Mouse (Mus musculus) c-Kit-positive CD71-positive TER-119-positive erythroid progenitor cells, embryonic 14.5 days (primary cell): ENCODE results near the gene Zmiz1.

ENCODE experiments used
- DNase-seq: peaks from one replicate; pipeline ENCODE4 v3.0.0-alpha.2; 2013; ENCODE audit warnings: low spot score

Zmiz1 gene

DNA sequence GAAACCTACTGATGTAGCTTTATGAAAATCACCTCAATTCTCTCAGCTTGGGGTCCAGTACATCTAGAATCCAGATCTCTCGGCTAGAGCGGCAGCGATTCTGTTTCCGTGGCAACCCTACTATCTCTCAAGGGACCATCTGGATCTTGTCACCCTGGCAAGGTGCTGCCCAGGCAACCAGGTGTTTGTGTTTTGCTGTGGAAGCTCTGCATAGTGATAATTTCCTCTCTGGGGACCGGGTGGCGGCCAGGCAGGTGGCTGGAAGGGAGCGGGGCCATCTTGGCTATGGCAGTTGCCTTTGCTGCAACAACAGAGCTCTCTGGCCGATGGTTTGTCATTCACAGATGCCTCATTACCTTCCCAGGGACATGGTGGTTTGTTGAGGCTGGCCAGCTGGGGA lies 134.9 kb downstream of the Zmiz1 start:
- DNase-seq, result no peak

DNA sequence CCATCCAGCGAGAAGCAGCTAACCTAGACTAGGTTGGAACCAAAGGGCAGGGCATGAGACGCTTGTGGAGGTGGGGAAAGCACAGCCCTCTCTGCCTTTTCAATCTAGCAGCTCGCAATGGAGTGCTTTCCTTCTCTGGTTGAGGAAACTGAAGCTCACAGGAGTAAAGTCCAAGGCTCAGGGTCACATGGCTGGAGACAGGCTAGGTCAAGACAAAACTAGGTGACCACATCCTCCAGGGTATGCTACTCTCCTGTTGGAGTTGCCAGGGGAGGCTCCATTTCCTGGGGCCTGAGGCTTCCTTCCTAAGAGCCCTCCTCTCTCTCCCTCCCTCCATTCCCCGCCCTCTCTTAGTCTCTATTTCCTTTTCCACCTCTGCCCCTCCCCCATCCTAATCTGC lies 135.6 kb downstream of the Zmiz1 start:
- no peak for DNase-seq

DNA sequence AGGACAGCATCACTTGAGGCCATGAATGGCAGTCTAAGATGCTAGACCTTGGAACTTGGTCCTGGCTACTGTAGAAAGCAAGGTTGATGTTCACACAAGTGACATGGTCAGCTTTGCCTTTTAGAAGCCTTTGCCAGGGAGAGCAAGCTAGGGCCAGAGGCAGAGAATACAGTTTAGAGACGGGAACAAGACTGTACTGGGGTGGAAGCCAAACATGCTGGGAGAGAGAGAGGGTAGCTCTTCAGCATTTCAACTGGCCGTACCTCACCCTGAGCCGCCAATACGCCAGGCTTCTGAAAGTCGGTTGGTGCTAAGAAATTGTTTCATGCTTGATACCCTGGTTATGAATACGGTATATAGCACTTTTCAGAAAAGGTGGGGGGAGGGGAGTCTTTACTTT lies 140.0 kb downstream of the Zmiz1 start:
- no peak for DNase-seq

DNA sequence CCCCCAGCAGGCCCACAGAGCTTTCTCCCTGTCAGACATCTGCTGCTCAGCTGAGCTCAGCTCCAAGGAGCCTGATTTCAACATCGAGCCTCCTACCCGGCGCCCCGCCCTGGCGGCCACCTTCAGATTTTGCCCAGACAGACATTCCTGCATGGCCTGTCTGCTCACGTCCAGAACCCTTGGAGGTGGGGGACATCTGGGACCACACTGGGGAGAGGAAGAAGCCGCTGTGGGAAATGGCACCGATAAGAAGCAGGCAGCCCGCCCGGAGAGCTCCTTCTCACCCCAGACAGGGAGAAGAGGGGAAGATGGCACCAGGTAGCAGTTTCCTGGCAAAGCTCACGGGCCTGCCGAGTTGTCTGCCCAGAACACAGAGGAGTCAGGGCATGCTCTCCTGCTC lies 140.9 kb downstream of the Zmiz1 start:
- no peak for DNase-seq

DNA sequence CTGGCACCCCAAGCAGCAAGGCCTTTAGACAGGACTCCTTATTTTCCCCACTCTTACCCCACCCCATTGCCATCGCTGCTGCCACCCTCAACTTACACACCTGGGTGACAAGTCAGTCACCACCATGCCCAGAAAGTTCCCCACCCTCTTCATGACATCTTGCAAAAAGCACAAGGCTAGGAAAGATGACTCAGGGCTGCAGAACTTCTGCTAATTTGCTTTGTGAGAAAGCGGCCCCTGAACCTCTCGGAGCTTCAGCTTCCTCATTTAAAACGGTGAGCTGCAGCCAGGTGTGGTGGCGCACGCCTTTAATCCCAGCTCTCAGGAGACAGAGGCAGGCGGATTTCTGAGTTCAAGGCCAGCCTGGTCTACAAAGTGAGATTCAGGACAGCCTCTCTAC lies 141.4 kb downstream of the Zmiz1 start:
- no peak for DNase-seq

DNA sequence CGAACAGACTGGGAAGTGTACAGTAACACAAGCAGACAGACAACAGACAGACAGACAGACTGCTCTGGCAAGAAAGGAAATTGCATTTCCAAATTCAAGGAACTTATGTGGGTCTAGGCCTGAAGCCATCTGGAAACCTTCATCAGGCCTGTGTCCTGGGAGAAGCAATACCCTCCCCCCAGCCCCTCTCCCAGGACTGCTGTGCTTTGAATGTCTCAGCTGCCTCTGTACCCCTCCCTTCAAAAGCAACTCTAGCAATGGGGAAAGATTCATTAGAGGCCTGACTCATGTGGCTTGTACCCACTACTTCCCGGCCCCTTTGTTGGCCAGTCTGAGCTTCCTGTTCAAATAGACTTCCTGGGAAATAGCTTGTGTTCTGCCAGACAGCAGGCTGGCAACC lies 142.0 kb downstream of the Zmiz1 start:
- DNase-seq, result no peak

DNA sequence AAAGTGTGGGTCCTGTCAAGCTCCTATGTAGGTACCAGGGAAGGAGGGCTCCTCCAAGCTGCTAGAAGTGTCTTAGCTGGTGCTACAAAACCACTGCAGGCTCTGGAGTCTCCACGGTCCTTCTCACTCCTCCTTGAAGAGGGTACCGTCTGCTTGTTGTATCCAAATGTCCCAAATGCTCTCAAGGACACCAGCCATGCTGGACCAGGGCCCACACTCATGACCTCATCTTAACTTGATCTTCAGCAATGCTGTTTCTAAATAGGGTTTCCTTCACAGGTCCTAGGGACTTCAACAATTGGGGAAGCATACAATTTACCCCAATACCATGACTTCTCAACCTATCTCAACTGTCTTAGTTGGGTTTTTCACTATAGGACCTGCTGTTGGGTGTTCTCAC lies 143.0 kb downstream of the Zmiz1 start:
- no peak for DNase-seq

DNA sequence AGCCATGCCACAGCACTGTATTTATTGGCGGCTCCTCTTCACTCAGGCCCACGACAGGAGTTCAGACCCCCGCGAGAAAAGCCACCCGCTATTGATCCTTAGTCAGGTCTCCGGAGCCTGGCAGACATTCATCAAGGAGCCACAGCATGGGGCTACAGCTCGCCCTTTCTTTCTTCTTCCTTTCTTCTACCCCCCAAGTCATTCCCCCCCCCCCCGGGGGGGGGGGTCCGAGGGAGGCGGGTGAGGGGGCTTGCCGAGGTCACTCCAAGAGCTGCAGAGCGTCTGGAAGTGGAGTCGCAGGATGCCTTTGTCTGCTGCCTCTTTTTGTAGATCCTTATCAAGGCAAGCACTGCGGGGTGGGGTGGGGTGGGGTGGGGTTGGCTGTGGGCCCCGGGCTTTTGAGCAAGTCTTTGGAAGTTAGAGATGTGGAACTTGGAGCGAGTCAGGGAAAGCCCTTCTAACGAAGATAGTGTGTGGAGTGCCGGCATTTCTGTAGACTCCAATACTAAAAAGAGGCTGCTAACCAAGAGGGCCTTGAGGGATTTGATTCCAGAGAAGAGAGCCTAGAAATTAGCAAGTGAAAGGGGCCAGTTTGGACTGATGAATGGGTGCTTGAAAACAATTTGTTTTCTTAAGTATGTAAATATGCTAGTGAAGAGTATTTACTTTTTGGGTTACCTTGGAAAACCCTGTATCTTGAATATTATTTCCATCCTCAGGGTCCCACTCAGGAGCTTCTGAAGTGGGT lies 145.6 kb downstream of the Zmiz1 start:
- DNase-seq, result no peak

DNA sequence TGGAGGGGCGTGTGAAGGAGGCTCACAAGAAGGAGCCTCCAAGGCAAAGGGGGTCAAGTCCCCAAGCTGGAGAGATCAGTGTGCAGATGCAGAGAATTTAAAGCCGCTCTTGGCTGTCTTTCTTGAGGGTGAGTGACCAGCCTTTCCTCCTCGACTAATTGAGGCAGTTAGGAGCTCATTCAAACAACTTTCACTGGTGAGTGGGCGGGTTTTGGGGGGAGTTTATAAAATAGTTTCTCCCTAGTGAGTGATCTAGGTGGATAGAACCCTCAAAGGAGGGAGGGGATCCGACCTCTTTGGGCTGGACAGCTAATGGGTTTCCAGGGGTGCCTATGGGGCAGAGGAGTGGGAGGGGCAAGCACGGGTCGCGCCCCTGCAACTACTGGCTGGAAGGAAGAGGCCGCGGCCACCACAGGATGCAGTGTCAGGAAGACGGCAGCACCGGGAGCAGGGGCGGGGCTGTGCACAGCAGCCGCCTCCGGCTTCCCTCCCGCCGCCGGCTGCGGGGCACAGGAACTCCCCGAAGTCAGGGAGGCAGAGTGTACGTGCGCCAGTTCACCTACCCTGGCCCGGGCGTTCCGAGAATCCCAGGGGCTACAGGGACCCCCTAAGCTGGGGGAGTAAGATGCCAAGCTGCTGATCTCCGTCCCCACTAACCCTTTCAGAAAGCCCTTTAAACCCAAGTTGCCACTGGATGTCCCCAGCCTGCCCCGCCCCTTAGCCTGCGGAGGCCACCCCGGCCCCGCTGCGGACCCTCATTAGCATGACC lies 147.6 kb downstream of the Zmiz1 start:
- DNase-seq, result no peak

DNA sequence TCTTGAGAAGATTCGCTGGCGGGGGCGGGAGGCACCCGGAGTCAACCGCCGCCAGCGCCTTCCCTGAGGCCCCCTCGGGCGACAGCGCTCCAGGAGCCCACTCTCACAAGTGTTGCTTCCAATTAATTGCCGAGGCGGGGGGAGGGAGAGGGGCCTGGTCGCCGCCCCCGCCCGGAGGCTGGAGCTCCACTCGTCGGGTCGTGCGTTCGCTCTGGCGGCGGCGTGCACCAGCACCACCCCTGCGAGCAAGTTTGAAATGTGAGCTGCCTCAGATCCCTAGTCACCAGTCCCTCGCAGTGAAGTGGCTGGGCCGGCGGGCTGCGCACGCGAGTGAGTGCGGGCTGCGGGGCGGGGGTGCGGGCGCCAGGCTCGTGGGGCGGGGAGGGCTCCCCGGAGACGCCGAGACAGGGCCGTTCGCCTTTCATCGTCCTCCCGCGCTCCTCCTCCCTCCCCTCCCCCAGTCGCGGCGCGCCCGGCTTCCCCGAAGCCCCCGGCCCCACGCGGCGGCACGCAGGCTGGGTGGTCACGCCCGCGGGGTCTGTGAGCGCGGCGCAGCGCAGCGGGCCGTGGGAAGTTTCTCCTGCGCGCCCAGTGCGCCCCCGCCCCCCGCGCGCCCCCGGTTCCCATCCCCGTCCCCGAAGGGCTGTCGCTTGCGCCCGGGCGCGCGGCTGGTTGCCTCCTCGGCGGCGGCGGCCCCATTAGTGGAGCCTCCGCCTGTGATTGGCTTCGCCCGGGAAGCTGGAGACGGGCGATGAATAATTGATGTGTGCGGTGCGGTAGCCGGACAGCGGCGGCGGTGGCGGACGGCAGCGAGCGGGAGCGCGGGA lies 148.4 kb downstream of the Zmiz1 start:
- DNase-seq, result no peak

DNA sequence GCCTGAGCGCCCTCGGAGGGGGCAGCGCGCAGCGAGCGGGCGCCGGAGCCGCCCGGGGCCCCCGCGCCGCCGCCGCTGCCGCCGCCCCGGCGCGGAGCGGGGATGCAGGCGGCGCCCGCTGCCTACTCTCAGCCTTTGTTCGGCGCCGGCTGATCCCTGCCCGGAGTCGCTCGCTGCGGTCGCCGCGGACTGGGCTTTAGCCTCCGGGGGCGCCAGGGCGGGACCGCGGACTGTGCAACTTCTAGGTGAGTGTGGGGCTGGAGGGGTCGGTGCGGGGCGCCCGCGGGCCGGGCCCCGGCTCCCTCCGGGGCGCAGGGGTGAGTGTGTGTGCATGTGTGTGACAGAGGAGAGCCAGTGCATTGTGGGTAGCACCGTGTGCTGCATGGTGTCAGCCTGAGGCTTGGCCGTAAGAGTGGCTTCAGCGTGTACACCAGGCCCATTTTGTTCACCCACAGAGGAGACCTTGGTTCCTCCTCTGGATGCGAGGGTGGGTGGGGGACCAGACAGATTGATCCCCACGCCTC lies 149.0 kb downstream of the Zmiz1 start:
- no peak for DNase-seq

DNA sequence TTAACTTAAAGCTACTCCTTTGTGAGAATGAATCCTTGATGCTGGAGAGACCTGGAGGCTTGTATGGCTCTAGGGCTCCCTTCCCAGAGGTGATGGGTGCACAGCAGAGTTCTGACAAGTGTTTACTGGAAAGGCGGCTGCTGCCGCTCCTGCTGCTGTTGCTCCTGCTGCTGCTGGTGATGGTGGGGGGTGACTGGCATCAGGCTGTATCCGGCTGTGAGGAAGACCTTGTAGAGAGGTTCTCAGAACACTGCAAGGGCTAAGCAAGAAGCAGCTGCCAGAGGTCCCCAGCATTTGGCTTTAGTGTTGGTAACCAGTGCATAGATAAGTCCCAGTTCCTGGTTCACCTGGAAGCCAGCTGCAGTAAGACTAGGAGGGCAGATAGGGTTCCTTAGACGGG lies 149.6 kb downstream of the Zmiz1 start:
- DNase-seq, result no peak

DNA sequence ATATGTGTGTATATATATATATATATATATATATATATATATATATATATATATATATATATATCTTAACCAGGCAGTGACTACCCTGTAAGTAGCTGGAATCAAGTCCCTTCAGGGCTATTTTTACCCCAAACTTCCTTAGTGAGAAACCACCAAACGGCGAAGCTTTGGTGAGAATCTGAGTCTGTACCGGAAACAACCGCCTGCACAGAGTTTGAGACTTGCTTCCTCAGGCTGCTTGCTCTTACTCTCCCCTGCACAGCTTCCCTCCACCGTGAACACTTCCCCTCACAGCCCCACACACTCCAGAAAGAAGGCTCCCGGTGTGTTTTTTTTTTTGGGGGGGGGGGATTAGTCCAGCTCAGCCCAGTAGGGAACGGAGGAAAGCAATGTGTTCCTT lies 150.4 kb downstream of the Zmiz1 start:
- DNase-seq, result no peak

DNA sequence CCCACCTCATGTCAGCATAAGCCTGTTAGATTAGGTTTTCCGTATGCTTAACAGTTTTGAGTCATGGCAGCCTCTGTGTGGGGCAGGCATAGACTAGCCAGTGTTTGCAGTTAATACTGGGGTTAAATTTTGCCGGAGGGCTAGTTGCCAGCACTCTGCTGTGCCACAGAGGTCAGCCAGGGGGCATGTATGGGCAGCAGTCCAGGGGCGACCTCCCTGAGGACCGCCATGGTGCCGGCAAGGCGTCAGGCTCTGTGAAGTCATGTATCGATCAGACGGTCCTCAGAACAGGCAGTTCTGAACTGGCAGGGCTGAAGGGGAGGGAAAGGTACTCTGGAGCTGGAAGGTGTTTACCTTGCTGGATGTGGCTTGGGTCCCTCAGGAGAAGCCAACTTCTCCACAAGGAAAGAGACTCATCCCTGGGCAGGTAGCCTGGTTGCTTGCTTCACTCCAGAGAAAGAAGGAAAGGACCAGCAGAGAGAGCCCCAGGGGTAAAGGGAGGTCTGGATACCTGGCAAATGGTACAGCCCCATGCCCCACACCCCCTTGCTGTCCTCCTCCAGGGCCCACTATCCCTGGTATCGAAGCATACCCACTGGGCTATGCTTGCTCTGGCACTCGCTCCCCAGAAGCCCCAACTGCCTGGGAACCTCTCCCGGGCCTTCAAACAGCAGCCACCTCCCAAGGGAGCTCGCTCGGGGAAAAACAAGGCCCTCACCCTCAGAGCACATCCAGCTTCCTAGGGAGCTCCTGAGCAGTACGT lies 151.6 kb downstream of the Zmiz1 start:
- no peak for DNase-seq

DNA sequence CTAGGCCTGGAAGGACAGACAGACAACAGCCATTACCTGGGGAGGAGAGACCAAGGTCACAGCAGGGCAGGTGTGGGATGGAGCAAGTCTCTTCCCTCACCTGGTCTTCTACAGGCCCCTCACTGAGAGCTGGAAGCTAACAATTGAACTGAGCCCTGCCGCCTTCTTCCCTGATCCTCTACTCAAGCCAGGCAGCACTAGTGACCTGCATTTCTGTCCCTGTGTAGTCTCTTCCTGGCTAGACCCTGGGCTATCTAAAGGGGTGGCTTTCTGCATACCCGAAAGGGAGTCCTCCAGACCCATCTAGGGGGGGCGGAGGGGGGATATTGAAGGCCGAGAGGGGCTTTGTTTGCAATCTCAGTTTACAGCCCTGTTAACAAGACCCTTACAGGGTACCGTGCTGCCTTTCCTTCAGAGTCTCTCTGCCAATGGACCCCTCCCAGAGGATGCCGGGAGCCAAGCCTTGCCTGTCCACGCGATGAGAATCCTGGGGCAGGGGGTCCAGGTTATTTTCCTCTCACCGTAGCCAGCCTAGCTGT lies 152.2 kb downstream of the Zmiz1 start:
- DNase-seq, result no peak

DNA sequence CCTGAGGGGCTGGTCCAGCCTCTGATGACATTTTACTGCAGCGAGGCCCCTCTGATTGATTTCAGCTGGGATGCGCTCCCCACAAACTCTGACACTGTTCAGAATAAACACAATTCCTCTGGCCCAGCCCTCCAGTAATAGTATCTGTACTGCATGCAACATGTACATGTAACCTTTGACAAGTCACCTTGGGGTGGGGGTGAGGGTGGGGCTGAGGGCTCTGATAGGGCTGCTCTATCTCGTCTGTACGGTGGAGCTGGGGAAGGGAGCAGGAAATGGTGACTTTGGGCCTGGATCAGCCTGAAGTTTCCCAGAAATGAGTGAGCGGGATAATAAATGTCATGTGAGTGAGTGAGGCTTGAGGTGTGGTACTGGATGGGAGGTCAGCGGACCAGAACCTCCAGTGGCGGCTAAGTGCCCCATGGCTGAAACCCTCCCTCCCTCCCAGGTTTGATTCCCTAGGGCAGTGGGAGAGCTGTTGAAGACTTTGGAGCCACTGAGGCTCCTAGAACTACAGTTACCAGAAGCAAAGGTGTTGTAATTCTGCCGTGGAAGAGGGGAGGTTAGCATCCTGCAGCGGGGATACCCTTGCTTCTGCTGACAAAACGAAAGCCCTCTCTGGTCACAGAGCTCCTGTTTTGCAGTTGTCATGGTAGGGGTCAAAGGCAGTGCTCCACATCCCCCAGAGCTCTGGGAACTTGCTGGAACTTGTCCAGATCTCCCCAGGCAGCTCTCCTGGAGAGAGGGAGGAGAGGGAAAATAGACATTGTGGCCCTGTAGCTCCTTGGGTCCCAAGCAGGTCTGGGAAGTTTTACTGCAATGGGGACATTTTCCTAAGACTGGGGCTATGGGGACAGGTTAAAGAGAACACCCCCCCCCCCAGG lies 153.1 kb downstream of the Zmiz1 start:
- no peak for DNase-seq

DNA sequence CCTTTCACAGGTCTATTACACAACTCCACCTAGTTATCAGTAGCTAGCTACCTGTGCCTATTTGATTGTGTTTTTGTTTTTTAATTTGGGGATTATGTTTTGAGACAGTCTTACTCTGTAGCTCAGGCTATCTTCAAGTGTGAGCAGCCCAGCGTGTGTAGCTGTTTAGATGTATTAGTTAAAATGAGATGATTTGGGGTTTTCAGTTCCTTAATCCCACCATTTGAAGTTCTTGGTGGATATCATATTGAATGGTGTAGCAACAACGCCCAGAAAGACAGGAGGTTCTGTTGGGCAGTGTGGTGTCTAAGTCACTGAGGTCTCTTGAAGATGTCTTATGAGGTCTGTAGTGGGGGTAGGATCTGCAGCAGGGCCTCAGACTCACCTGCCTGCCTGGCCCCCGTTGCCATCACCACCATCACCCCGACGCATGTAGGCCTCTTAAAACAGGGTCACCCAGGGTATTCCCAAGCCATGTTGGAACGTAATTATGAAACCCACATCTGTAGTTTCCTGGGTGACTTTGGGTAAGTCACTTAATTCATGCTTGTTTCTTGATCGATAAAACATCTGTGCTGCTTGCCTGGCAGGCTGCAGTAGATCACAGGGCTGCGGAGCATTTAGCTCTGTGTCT lies 155.1 kb downstream of the Zmiz1 start:
- DNase-seq, result no peak

DNA sequence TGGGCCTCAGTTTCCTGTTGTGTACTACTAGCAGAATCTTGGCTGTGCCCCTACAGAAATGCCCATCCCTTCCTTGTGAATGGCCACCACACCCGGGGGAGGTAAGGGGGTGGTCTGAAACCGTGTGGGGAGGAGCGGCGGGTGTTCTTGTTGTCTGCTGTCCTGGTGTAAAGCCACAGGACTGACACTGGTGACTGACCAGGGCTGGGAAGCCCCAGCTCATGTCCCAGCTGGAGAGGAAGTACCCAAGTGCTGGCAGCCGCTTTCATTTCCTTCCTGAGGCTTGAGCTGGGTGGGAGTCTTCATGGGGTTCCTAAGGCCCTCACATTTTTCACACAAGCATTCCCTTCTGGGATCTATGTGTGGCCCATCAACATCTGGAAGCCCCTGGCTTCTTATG lies 155.7 kb downstream of the Zmiz1 start:
- DNase-seq, result no peak

DNA sequence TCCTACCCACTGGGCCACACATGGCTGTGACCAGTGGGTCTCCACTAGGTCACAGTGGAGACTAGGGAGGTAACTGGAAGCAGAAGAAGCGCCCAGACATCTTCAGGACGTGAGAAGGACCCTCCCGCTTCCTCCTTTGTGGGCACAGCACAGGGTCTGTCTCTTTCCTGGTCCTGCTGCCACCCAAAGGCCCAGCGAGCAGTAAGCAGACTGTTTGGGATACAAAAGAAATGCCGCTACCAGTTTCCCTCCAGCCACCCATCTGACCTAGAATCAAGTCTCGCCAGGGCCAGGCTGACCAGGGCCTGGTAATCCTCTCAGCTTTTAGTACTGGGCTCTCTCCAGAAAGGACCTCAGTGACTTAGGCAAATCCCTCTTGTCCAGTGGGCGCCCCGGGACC lies 156.6 kb downstream of the Zmiz1 start:
- no peak for DNase-seq
